Mouse (Mus musculus) spleen, adult 2 months (tissue): ENCODE results near the gene Cpne5. TPM values are rescaled to one million over a fixed set of nuclear protein-coding genes. Genes with fewer than 3 reads are reported as not detected.

Source experiments
- DNase-seq, 2 experiments: peaks; one replicate each; pipeline versions ENCODE4 v3.0.0 to v3.0.0-alpha.2; 2012 to 2021; ENCODE audit warnings: low spot score in 2 of 2, low read depth in 1 of 2
- H3K27ac ChIP-seq: fragments of 200-500 bp; 2 replicates; pipeline ENCODE4 v1.5.1; 2012; ENCODE audit warnings: low read length, inconsistent platforms; ENCODE audit not compliant: insufficient read depth
- H3K27me3 ChIP-seq: fragments of 200-500 bp; 2 replicates; pipeline ENCODE4 v1.6.1; 2012; ENCODE audit warnings: mild to moderate bottlenecking, moderate library complexity, low read length, inconsistent platforms; ENCODE audit not compliant: control insufficient read depth, insufficient read depth
- H3K36me3 ChIP-seq: fragments of 200-500 bp; 2 replicates; pipeline ENCODE4 v1.6.1; 2012; ENCODE audit warnings: mild to moderate bottlenecking, low read length, inconsistent platforms; ENCODE audit not compliant: control insufficient read depth, insufficient read depth
- H3K4me1 ChIP-seq: fragments of 200-500 bp; 2 replicates; pipeline ENCODE4 v1.6.1; 2011; ENCODE audit warnings: inconsistent platforms; ENCODE audit not compliant: control insufficient read depth, insufficient read depth, insufficient read length
- H3K4me3 ChIP-seq: fragments of 200-500 bp; 2 replicates; pipeline ENCODE4 v1.5.1; 2011; ENCODE audit warnings: mild to moderate bottlenecking, inconsistent platforms; ENCODE audit not compliant: insufficient read depth, insufficient read length; ENCODE audit errors: extremely low read depth
- CTCF ChIP-seq: fragments of 200-500 bp; IDR thresholded peaks from 2 replicates; pipeline ENCODE4 v1.5.1; 2011; ENCODE audit warnings: mild to moderate bottlenecking, inconsistent platforms; ENCODE audit not compliant: insufficient read depth, insufficient read length, insufficient replicate concordance; ENCODE audit errors: extremely low read depth
- POLR2A ChIP-seq: fragments of 200-500 bp; IDR thresholded peaks from 2 replicates; pipeline ENCODE4 v1.6.1; 2011; ENCODE audit warnings: low read depth, low read length, inconsistent platforms
- WGBS: fragments of 180-500 bp; shearing (Covaris S2); methylation state at CpG from one replicate; pipeline ENCODE4 v1.1.7; 2018; 5-methylcytosine and 5-hydroxymethylcytosine counted together
- polyA plus RNA-seq: library from polyadenylated mRNA; depleted of rRNA; stranded (reverse); fragments of >200 nt; gene quantifications from 2 replicates; pipeline ENCODE4 v1.2.3, GENCODE M21; 2012

Cpne5 gene
- polyA plus RNA-seq, 1 experiment, result 2.4 TPM

DNA sequence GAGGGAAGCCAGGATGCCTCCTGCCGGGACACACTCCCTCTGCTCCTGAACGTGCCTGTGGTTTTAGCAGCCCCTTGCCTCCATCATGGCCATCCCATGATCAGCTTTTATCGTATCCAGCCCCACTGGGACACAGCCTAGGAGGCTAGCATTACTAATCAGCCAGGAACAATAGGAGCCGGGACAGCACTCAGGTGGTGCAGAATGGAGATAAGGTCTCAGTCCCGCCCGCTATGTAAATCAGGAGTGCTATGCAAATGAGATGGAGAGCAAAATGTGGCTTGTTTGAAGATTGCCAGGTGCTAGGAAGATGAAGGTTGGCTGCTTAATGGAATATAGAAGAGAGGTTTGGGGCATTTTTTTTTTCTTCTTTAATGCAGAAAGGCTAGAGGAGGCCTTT lies 72.5 kb downstream of the Cpne5 start:
- no peak for TF ChIP-seq POLR2A
- no peak for TF ChIP-seq CTCF
- H3K27me3 ChIP-seq, result no peaks in the 10 kb centered on the region
- DNase-seq, result no peak
- H3K27ac ChIP-seq, result peak overlapping the region; percentile 86
- H3K36me3 ChIP-seq, result no peaks in the 10 kb centered on the region
- WGBS, result 36% methylated on average over 6 of the region's 6 CpGs
- H3K4me1 ChIP-seq, result peaks cover 77% of the 10 kb centered on the region
- no peak overlapping the region; the same call in 1 of the 2 replicates for H3K4me3 ChIP-seq

DNA sequence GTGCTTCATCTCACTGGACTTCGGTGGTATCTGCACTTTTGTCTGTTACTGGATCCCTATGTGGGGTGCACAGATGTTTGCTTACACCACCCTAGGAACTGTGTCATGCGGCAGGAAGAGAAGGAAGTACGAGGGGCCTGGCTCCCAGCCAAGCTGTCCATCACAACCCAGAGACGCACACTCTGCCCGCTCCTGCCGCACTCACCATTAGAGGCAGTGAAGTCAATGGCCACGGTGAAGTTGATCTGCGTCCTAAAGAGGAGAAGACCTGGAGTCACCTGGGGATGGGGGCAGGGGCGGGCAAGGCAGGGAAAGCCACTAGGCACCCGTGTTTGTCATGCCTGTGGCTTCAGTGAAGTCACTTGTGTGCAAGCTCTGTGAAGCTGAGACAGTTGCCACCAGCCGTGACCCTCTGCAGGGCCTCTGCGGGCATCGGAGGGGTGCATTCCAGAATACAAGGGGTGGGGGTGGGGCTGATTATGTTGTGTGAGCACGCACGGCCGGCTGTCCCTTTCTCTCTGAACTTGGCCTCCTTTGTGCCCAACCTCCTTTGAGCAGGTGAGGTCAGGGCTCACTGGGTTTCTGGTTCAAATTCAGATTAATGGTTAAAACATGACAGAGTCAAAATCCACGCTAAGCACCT lies 73.4 kb downstream of the Cpne5 start:
- peaks cover 70% of the 10 kb centered on the region for H3K4me1 ChIP-seq
- H3K36me3 ChIP-seq, result no peaks in the 10 kb centered on the region
- WGBS, result 5% methylated on average over 17 of the region's 17 CpGs
- no peak for DNase-seq
- TF ChIP-seq CTCF (no peak), POLR2A (no peak)
- no peaks in the 10 kb centered on the region for H3K27me3 ChIP-seq
- H3K27ac ChIP-seq, result peak overlapping the region; percentile 64
- no peak overlapping the region for H3K4me3 ChIP-seq

DNA sequence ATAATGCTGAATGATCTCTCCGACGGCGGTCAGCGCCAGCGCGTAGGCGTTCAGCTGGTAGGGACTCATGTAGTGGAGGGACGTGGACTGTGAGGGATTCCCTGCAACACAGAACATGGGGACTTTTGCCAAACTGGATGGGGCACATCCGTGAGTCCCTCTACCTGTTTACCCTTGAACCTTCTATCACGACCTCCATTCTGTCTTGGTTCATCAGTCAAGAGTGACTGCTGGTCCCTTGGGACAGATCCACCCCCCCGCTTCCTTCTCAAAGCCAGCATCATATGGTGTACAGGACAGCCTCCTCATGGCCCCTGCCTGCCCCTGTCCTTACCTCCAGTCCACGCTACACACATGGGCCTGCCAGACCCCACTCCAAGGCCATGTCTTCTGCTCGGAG lies 75.6 kb downstream of the Cpne5 start:
- H3K4me3 ChIP-seq, result no peak overlapping the region
- no peak overlapping the region; the same call in 1 of the 2 replicates for H3K27ac ChIP-seq
- TF ChIP-seq POLR2A (no peak), CTCF (no peak)
- no peaks in the 10 kb centered on the region for H3K36me3 ChIP-seq
- H3K4me1 ChIP-seq, result peaks cover 54% of the 10 kb centered on the region
- WGBS, result 59% methylated on average over 13 of the region's 13 CpGs
- H3K27me3 ChIP-seq, result no peaks in the 10 kb centered on the region
- DNase-seq, result no peak

DNA sequence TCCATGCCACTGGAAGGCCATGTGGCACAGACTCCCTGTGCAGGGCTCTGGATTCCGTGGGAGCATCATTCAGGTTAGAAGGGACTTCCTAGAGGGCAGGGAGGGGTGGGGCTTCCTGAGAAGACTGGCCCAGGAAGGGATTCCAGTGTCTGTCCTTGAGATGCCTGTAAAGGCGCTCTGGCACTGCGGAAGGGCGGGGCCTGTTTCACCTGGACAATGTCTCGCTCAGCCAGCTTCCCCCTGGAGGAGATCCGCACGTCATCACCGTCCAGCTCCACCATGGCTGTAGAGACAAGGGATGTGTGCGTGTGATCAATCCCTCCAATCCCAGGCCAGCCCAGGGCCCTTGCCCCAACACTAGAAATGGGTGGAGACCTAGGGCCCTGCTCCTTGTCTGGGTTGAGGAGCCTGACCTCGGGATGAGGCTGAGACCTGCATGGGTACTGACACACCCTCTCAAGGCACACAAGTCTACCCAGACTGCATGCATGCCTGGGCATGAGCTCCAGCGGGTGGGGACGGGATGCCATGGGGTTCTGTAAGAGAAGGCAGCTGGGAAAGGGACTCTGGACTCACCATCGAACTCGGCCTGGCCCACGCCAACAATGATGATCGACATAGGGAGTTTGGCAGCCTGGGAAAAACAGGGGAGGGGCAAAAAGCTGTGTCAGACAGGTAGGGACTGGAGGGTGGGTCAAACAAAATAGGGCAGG lies 78.1 kb downstream of the Cpne5 start:
- H3K27me3 ChIP-seq, result no peaks in the 10 kb centered on the region
- no peak overlapping the region for H3K27ac ChIP-seq
- H3K4me3 ChIP-seq, result no peak overlapping the region
- no peak for DNase-seq
- TF ChIP-seq POLR2A, result no peak
- no peak for TF ChIP-seq CTCF
- H3K4me1 ChIP-seq, result peaks cover 41% of the 10 kb centered on the region
- 88% methylated on average over 16 of the region's 16 CpGs for WGBS
- H3K36me3 ChIP-seq, result no peaks in the 10 kb centered on the region

DNA sequence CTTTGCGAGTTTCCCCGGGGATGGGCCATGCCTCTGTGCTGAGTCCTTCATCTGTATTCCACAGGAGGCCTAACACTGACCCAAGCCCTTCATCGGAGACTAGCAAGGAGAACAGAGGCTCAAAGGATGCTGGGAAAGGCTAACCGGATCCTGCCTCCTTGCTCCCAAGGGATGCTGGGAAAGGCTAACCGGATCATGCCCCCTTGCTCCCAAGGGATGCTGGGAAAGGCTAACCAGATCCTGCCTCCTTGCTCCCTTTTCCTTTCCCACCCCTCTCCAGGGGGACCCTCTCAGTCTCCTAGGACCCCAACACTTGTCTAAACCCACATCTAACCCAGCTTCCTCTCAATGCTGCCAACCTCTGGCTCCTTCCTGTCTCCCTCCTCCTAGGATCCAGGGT lies 78.6 kb downstream of the Cpne5 start:
- WGBS, result 93% methylated on average over 5 of the region's 5 CpGs
- DNase-seq, result no peak
- no peak for TF ChIP-seq POLR2A
- TF ChIP-seq CTCF, result no peak
- Histone ChIP-seq H3K36me3 (no peaks in the 10 kb centered on the region), H3K4me1 (peaks cover 35% of the 10 kb centered on the region; the same call in 1 of the 2 replicates), H3K27me3 (no peaks in the 10 kb centered on the region), H3K4me3 (no peak overlapping the region), H3K27ac (no peak overlapping the region)

DNA sequence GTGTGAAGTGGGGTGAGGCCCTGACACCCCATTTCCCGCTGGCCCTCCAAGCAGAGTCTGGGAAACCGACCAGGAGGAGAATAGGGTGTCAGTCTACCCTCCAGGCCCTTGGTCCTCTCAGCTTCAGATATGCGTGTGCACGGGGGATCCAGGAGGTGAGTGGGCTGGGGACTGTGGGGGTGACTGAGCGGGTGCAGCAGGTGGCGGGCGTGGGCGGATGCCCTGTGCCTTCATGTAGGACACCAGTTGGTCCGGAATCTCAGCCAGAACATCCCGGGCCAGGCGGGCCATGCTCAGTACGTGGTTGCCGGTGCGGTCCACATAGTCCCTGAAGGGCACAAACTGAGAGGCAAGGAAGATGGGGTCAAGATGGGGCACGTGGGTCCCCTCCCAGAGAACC lies 79.1 kb downstream of the Cpne5 start:
- Histone ChIP-seq H3K4me3 (no peak overlapping the region), H3K4me1 (peaks cover 31% of the 10 kb centered on the region; the same call in 1 of the 2 replicates), H3K36me3 (no peaks in the 10 kb centered on the region), H3K27me3 (no peaks in the 10 kb centered on the region), H3K27ac (no peak overlapping the region)
- TF ChIP-seq POLR2A (no peak), CTCF (no peak)
- no peak for DNase-seq
- WGBS, result 89% methylated on average over 15 of the region's 15 CpGs

DNA sequence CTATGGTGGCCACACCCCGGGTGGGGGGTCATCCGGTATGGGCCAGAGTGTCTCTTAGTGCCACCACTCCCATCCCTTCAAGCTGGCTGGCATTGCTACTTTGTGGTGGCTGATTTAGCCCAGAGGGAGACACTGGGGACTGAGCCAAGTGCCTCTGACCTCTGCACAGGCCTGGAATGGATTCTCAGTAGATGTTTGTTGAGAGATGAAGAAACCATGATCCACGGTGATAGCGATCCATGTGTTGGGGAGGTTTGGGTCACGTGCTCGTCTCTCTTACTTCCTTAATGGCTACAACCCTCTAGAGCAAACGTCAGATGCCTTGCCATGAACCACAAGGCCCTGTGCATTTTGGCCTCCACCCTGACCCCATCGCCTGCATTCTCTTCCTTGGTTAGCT lies 81.1 kb downstream of the Cpne5 start:
- 69% methylated on average over 8 of the region's 8 CpGs for WGBS
- H3K27me3 ChIP-seq, result no peaks in the 10 kb centered on the region
- H3K36me3 ChIP-seq, result no peaks in the 10 kb centered on the region
- H3K4me1 ChIP-seq, result peaks cover 16% of the 10 kb centered on the region; the same call in 1 of the 2 replicates
- TF ChIP-seq POLR2A, result no peak
- TF ChIP-seq CTCF, result no peak
- DNase-seq, result no peak
- H3K4me3 ChIP-seq, result no peak overlapping the region
- H3K27ac ChIP-seq, result no peak overlapping the region
